Mouse (Mus musculus): Measurements from ENCODE around the gene Pcbp3. TPM values are rescaled to one million over a fixed set of nuclear protein-coding genes. Genes with fewer than 3 reads are reported as not detected.
A peak's percentile ranks its signal among the peaks of the same experiment; 100 is the strongest.
"Not testable (repeated sequence)": the region's sequence is repeated elsewhere in the genome, so short reads cannot be mapped to it uniquely, and the experiment has no call there.

Gene Pcbp3
- polyA plus RNA-seq, 1 experiment from 2014 or later, result 18.8 TPM

- H3K9me3 ChIP-seq (ENCODE audit: control insufficient read depth), result no peaks in the 10 kb centered on the region
- ATAC-seq, result peak; percentile 38; the same call in 1 of the 2 replicates
- H3K27me3 ChIP-seq (replicated peaks; ENCODE audit: control insufficient read depth, insufficient read depth, low read length), result no peaks in the 10 kb centered on the region
- WGBS, result 59% methylated on average over 17 of the region's 17 CpGs
- H3K36me3 ChIP-seq (ENCODE audit: control insufficient read depth, insufficient read depth), result no peaks in the 10 kb centered on the region
- H3K4me1 ChIP-seq (replicated peaks; ENCODE audit: control insufficient read depth, insufficient read depth, low read length), result no peaks in the 10 kb centered on the region
- no peak overlapping the region for H3K4me2 ChIP-seq (replicated peaks; ENCODE audit: low read depth)
- no peak overlapping the region for H3K27ac ChIP-seq (ENCODE audit: low read depth, low read length)
- no peak for TF ChIP-seq CTCF (IDR thresholded peaks at IDR 0.05; ENCODE audit: low read depth)
- no peak overlapping the region for H3K4me3 ChIP-seq (ENCODE audit: low read depth, low read length)
- no peak overlapping the region for H3K9ac ChIP-seq (ENCODE audit: low read depth, low read length)
Measured at GRCm38 (mm10) chr10:76997759-76998513, 36.2 kb upstream of the Pcbp3 start.

- Histone ChIP-seq H3K36me3 (ENCODE audit: control insufficient read depth, insufficient read depth) (no peaks in the 10 kb centered on the region), H3K27me3 (replicated peaks; ENCODE audit: control insufficient read depth, insufficient read depth, low read length) (no peaks in the 10 kb centered on the region), H3K4me3 (ENCODE audit: low read depth, low read length) (no peak overlapping the region), H3K9me3 (ENCODE audit: control insufficient read depth) (no peaks in the 10 kb centered on the region), H3K4me1 (replicated peaks; ENCODE audit: control insufficient read depth, insufficient read depth, low read length) (no peaks in the 10 kb centered on the region), H3K9ac (ENCODE audit: low read depth, low read length) (no peak overlapping the region), H3K27ac (ENCODE audit: low read depth, low read length) (no peak overlapping the region), H3K4me2 (replicated peaks; ENCODE audit: low read depth) (no peak overlapping the region)
- no peak for TF ChIP-seq CTCF (IDR thresholded peaks at IDR 0.05; ENCODE audit: low read depth)
- 70% methylated on average over 3 of the region's 3 CpGs for WGBS
- no peak for ATAC-seq
Measured at GRCm38 (mm10) chr10:76992456-76992855, 30.8 kb upstream of the Pcbp3 start.

- no peak for TF ChIP-seq CTCF (IDR thresholded peaks at IDR 0.05; ENCODE audit: low read depth)
- Histone ChIP-seq H3K4me3 (ENCODE audit: low read depth, low read length) (no peak overlapping the region), H3K27ac (ENCODE audit: low read depth, low read length) (no peak overlapping the region), H3K27me3 (replicated peaks; ENCODE audit: control insufficient read depth, insufficient read depth, low read length) (no peaks in the 10 kb centered on the region), H3K36me3 (ENCODE audit: control insufficient read depth, insufficient read depth) (no peaks in the 10 kb centered on the region), H3K4me1 (replicated peaks; ENCODE audit: control insufficient read depth, insufficient read depth, low read length) (no peaks in the 10 kb centered on the region), H3K9ac (ENCODE audit: low read depth, low read length) (no peak overlapping the region), H3K9me3 (ENCODE audit: control insufficient read depth) (no peaks in the 10 kb centered on the region), H3K4me2 (replicated peaks; ENCODE audit: low read depth) (no peak overlapping the region)
- ATAC-seq, result no peak
- WGBS, result 93% methylated on average over 5 of the region's 5 CpGs
Measured at GRCm38 (mm10) chr10:76988586-76988985, 26.9 kb upstream of the Pcbp3 start.

- Histone ChIP-seq H3K27ac (ENCODE audit: low read depth, low read length) (no peak overlapping the region), H3K9me3 (ENCODE audit: control insufficient read depth) (no peaks in the 10 kb centered on the region), H3K36me3 (ENCODE audit: control insufficient read depth, insufficient read depth) (no peaks in the 10 kb centered on the region), H3K27me3 (replicated peaks; ENCODE audit: control insufficient read depth, insufficient read depth, low read length) (no peaks in the 10 kb centered on the region), H3K4me2 (replicated peaks; ENCODE audit: low read depth) (no peak overlapping the region), H3K4me3 (ENCODE audit: low read depth, low read length) (no peak overlapping the region), H3K4me1 (replicated peaks; ENCODE audit: control insufficient read depth, insufficient read depth, low read length) (no peaks in the 10 kb centered on the region), H3K9ac (ENCODE audit: low read depth, low read length) (no peak overlapping the region)
- no peak for TF ChIP-seq CTCF (IDR thresholded peaks at IDR 0.05; ENCODE audit: low read depth)
- no peak for ATAC-seq
- 32% methylated on average over 2 of the region's 2 CpGs for WGBS
Measured at GRCm38 (mm10) chr10:76978042-76978441, 16.4 kb upstream of the Pcbp3 start.

- Histone ChIP-seq H3K9me3 (ENCODE audit: control insufficient read depth) (no peaks in the 10 kb centered on the region), H3K9ac (ENCODE audit: low read depth, low read length) (no peak overlapping the region), H3K36me3 (ENCODE audit: control insufficient read depth, insufficient read depth) (no peaks in the 10 kb centered on the region), H3K4me1 (replicated peaks; ENCODE audit: control insufficient read depth, insufficient read depth, low read length) (no peaks in the 10 kb centered on the region), H3K4me2 (replicated peaks; ENCODE audit: low read depth) (no peak overlapping the region), H3K27ac (ENCODE audit: low read depth, low read length) (no peak overlapping the region), H3K27me3 (replicated peaks; ENCODE audit: control insufficient read depth, insufficient read depth, low read length) (no peaks in the 10 kb centered on the region), H3K4me3 (ENCODE audit: low read depth, low read length) (no peak overlapping the region)
- no peak for TF ChIP-seq CTCF (IDR thresholded peaks at IDR 0.05; ENCODE audit: low read depth)
- no peak for ATAC-seq
- WGBS, result 44% methylated on average over 4 of the region's 4 CpGs
Measured at GRCm38 (mm10) chr10:76976699-76977098, 15.0 kb upstream of the Pcbp3 start.

- no peak overlapping the region for H3K4me3 ChIP-seq (ENCODE audit: low read depth, low read length)
- H3K27me3 ChIP-seq (replicated peaks; ENCODE audit: control insufficient read depth, insufficient read depth, low read length), result no peaks in the 10 kb centered on the region
- H3K27ac ChIP-seq (ENCODE audit: low read depth, low read length), result no peak overlapping the region
- 34% methylated on average over 15 of the region's 15 CpGs for WGBS
- H3K36me3 ChIP-seq (ENCODE audit: control insufficient read depth, insufficient read depth), result no peaks in the 10 kb centered on the region
- TF ChIP-seq CTCF (IDR thresholded peaks at IDR 0.05; ENCODE audit: low read depth), result no peak
- no peak overlapping the region for H3K4me2 ChIP-seq (replicated peaks; ENCODE audit: low read depth)
- H3K9me3 ChIP-seq (ENCODE audit: control insufficient read depth), result no peaks in the 10 kb centered on the region
- no peak overlapping the region for H3K9ac ChIP-seq (ENCODE audit: low read depth, low read length)
- ATAC-seq, result no peak
- no peaks in the 10 kb centered on the region for H3K4me1 ChIP-seq (replicated peaks; ENCODE audit: control insufficient read depth, insufficient read depth, low read length)
Measured at GRCm38 (mm10) chr10:76973797-76974436, 12.2 kb upstream of the Pcbp3 start.

- H3K4me2 ChIP-seq (replicated peaks; ENCODE audit: low read depth); H3K27ac ChIP-seq (ENCODE audit: low read depth, low read length); H3K9me3 ChIP-seq (ENCODE audit: control insufficient read depth); H3K9ac ChIP-seq (ENCODE audit: low read depth, low read length); H3K27me3 ChIP-seq (replicated peaks; ENCODE audit: control insufficient read depth, insufficient read depth, low read length); H3K36me3 ChIP-seq (ENCODE audit: control insufficient read depth, insufficient read depth); H3K4me3 ChIP-seq (ENCODE audit: low read depth, low read length); ATAC-seq; H3K4me1 ChIP-seq (replicated peaks; ENCODE audit: control insufficient read depth, insufficient read depth, low read length): not testable (repeated sequence)
- WGBS, result 67% methylated on average over 6 of the region's 6 CpGs
Measured at GRCm38 (mm10) chr10:76972318-76972717, 10.6 kb upstream of the Pcbp3 start.

Data from intestine, postnatal 0 days (tissue).